Mouse (Mus musculus) c-Kit-positive CD71-positive TER-119-negative erythroid progenitor cells, embryonic 14.5 days (primary cell): ENCODE data around the gene Eno3.

Source experiments
- DNase-seq: peaks from one replicate; pipeline ENCODE4 v3.0.0-alpha.2; 2013; ENCODE audit warnings: low read depth

The Eno3 gene

GRCm38 (mm10) chr11:70644564-70645103 is 12.4 kb upstream of the Eno3 start:
- no peak for DNase-seq

- DNase-seq = no peak
Measured at GRCm38 (mm10) chr11:70645461-70646258, 11.3 kb upstream of the Eno3 start.

- DNase-seq = no peak
Measured at GRCm38 (mm10) chr11:70646259-70646555, 10.8 kb upstream of the Eno3 start.

- DNase-seq = peak; percentile 99
Measured at GRCm38 (mm10) chr11:70646691-70647650, 10.0 kb upstream of the Eno3 start, which contains the start of the genes Rnf167 and Slc25a11. Rnf167 (plus strand) TSS chr11:70647235. Slc25a11 (minus strand) TSS chr11:70647479.

- DNase-seq = no peak
Measured at GRCm38 (mm10) chr11:70647716-70648420, 9.1 kb upstream of the Eno3 start.

GRCm38 (mm10) chr11:70648512-70648911 is 8.5 kb upstream of the Eno3 start:
- DNase-seq = no peak

GRCm38 (mm10) chr11:70649185-70649734 is 7.7 kb upstream of the Eno3 start:
- no peak for DNase-seq

- DNase-seq = no peak
Measured at GRCm38 (mm10) chr11:70650322-70651175, 6.5 kb upstream of the Eno3 start.

- DNase-seq = no peak
Measured at GRCm38 (mm10) chr11:70651391-70651790, 5.6 kb upstream of the Eno3 start.

GRCm38 (mm10) chr11:70652029-70652883 is 4.7 kb upstream of the Eno3 start:
- no peak for DNase-seq

GRCm38 (mm10) chr11:70652884-70653344 is 4.1 kb upstream of the Eno3 start:
- DNase-seq = no peak

- no peak for DNase-seq
Measured at GRCm38 (mm10) chr11:70653345-70654197, 3.4 kb upstream of the Eno3 start.

GRCm38 (mm10) chr11:70654198-70654922 is 2.6 kb upstream of the Eno3 start, which contains the start of gene Pfn1:
Pfn1 (minus strand) TSS chr11:70654644.
- no peak for DNase-seq

- DNase-seq = no peak
Measured at GRCm38 (mm10) chr11:70654923-70655570, 2.0 kb upstream of the Eno3 start.

GRCm38 (mm10) chr11:70655571-70656455 is 1.2 kb upstream of the Eno3 start:
- DNase-seq = no peak

GRCm38 (mm10) chr11:70656456-70656927 is 510 bp upstream of the Eno3 start:
- DNase-seq = no peak
